Mouse (Mus musculus): ENCODE results near the gene Gm14597. TPM values are rescaled to one million over a fixed set of nuclear protein-coding genes. Genes with fewer than 3 reads are reported as not detected.
A peak's percentile ranks its signal among the peaks of the same experiment; 100 is the strongest.
"Not testable (repeated sequence)": the region's sequence is repeated elsewhere in the genome, so short reads cannot be mapped to it uniquely, and the experiment has no call there.

Gm14597 gene
- not detected in 2 replicates for polyA plus RNA-seq (2015; fragmentation: Nextera tagmentation; extraction: Ambion mirVana)

- not testable (repeated sequence) for H3K27me3 ChIP-seq; H3K36me3 ChIP-seq; H3K9me3 ChIP-seq (replicated peaks); ATAC-seq (replicated peaks; ENCODE audit: low FRiP score); H3K4me1 ChIP-seq
- H3K4me3 ChIP-seq (replicated peaks): peak within 1 kb of the TSS; percentile 47
- WGBS: 61% methylated on average over 3 of the region's 4 CpGs
- peak within 1 kb of the TSS; percentile 61 for H3K4me2 ChIP-seq
- peak within 1 kb of the TSS; percentile 39; the same call in 1 of the 2 replicates for H3K9ac ChIP-seq
- H3K27ac ChIP-seq: 0 out of 2 replicates have a peak within 1 kb of the TSS, but pooled peaks have one; percentile 22
Measured at GRCm38 (mm10) chrX:53608879-53609278, at the start of gene Gm14597. Gene Gm14597 (minus strand): TSS chrX:53608979.

- H3K4me3 ChIP-seq (replicated peaks); H3K9ac ChIP-seq; H3K36me3 ChIP-seq; H3K27me3 ChIP-seq; H3K27ac ChIP-seq; ATAC-seq (replicated peaks; ENCODE audit: low FRiP score); H3K4me1 ChIP-seq; H3K9me3 ChIP-seq (replicated peaks); H3K4me2 ChIP-seq: not testable (repeated sequence)
- WGBS: 58% methylated on average over 4 of the region's 4 CpGs
Measured at GRCm38 (mm10) chrX:53652917-53653316, 44.1 kb upstream of the Gm14597 start.

GRCm38 (mm10) chrX:53645885-53646284, 37.1 kb upstream of the Gm14597 start:
- H3K4me2 ChIP-seq: no peak overlapping the region
- H3K4me3 ChIP-seq (replicated peaks): no peak overlapping the region
- no peaks in the 10 kb centered on the region for H3K4me1 ChIP-seq
- ATAC-seq (replicated peaks; ENCODE audit: low FRiP score): no peak
- no peaks in the 10 kb centered on the region for H3K9me3 ChIP-seq (replicated peaks)
- no peaks in the 10 kb centered on the region for H3K27me3 ChIP-seq
- no peaks in the 10 kb centered on the region for H3K36me3 ChIP-seq
- H3K9ac ChIP-seq: no peak overlapping the region
- H3K27ac ChIP-seq: no peak overlapping the region
- 74% methylated on average over 6 of the region's 6 CpGs for WGBS

- peak within 1 kb of the TSS; percentile 51 for H3K4me2 ChIP-seq
- H3K27me3 ChIP-seq; H3K9ac ChIP-seq; H3K4me1 ChIP-seq; H3K9me3 ChIP-seq (replicated peaks); H3K36me3 ChIP-seq: not testable (repeated sequence)
- H3K4me3 ChIP-seq (replicated peaks): peak within 1 kb of the TSS; percentile 38
- ATAC-seq (replicated peaks; ENCODE audit: low FRiP score): peak; percentile 95
- WGBS: 15% methylated on average over 13 of the region's 50 CpGs
- peak within 1 kb of the TSS; percentile 62; the same call in 1 of the 2 replicates for H3K27ac ChIP-seq
Measured at GRCm38 (mm10) chrX:53642980-53643961, 34.5 kb upstream of the Gm14597 start, which contains the start of gene Rtl8a. Gene Rtl8a (minus strand): TSS chrX:53643682.

GRCm38 (mm10) chrX:53642604-53642979, 33.8 kb upstream of the Gm14597 start:
- not testable (repeated sequence) for H3K36me3 ChIP-seq; H3K27me3 ChIP-seq; H3K27ac ChIP-seq; H3K9ac ChIP-seq; H3K9me3 ChIP-seq (replicated peaks); ATAC-seq (replicated peaks; ENCODE audit: low FRiP score); H3K4me1 ChIP-seq
- WGBS: 53% methylated on average over 4 of the region's 4 CpGs
- Histone ChIP-seq H3K4me3 (replicated peaks) (peak overlapping the region; percentile 27), H3K4me2 (peak overlapping the region; percentile 41)

- H3K36me3 ChIP-seq; H3K4me2 ChIP-seq; H3K4me1 ChIP-seq; H3K9ac ChIP-seq; H3K27me3 ChIP-seq; H3K4me3 ChIP-seq (replicated peaks); H3K9me3 ChIP-seq (replicated peaks); ATAC-seq (replicated peaks; ENCODE audit: low FRiP score); H3K27ac ChIP-seq: not testable (repeated sequence)
- 67% methylated on average over 3 of the region's 3 CpGs for WGBS
Measured at GRCm38 (mm10) chrX:53638107-53638506, 29.3 kb upstream of the Gm14597 start.

GRCm38 (mm10) chrX:53611395-53611794, 2.6 kb upstream of the Gm14597 start:
- not testable (repeated sequence) for H3K27ac ChIP-seq; ATAC-seq (replicated peaks; ENCODE audit: low FRiP score); H3K9me3 ChIP-seq (replicated peaks); H3K27me3 ChIP-seq; H3K4me2 ChIP-seq; H3K36me3 ChIP-seq; H3K9ac ChIP-seq; H3K4me1 ChIP-seq; H3K4me3 ChIP-seq (replicated peaks)

GRCm38 (mm10) chrX:53610571-53610970, 1.8 kb upstream of the Gm14597 start:
- Histone ChIP-seq H3K4me3 (replicated peaks) (no peak overlapping the region), H3K9me3 (replicated peaks) (no peaks in the 10 kb centered on the region), H3K27me3 (no peaks in the 10 kb centered on the region), H3K36me3 (no peaks in the 10 kb centered on the region), H3K4me2 (no peak overlapping the region), H3K9ac (no peak overlapping the region), H3K4me1 (no peaks in the 10 kb centered on the region), H3K27ac (no peak overlapping the region)
- 0% methylated on average over 3 of the region's 3 CpGs for WGBS
- ATAC-seq (replicated peaks; ENCODE audit: low FRiP score): no peak

GRCm38 (mm10) chrX:53608122-53608813, 511 bp downstream of the Gm14597 start:
- Histone ChIP-seq H3K9ac (peak overlapping the region; percentile 39; the same call in 1 of the 2 replicates), H3K4me1 (no peaks in the 10 kb centered on the region), H3K27ac (0 out of 2 replicates have a peak overlapping the region, but pooled peaks have one; percentile 22), H3K36me3 (no peaks in the 10 kb centered on the region), H3K9me3 (replicated peaks) (no peaks in the 10 kb centered on the region), H3K27me3 (no peaks in the 10 kb centered on the region), H3K4me2 (peak overlapping the region; percentile 61), H3K4me3 (replicated peaks) (peak overlapping the region; percentile 47)
- no peak; the same call in none of the 2 replicates for ATAC-seq (replicated peaks; ENCODE audit: low FRiP score)
- 26% methylated on average over 18 of the region's 18 CpGs for WGBS

GRCm38 (mm10) chrX:53607242-53608121, 1.3 kb downstream of the Gm14597 start, which contains the start of gene Rtl8c:
Gene Rtl8c (plus strand): TSS chrX:53608032.
- no peaks in the 10 kb centered on the region for H3K27me3 ChIP-seq
- H3K4me3 ChIP-seq (replicated peaks): peak within 1 kb of the TSS; percentile 47
- WGBS: 26% methylated on average over 20 of the region's 20 CpGs
- H3K4me2 ChIP-seq: peak within 1 kb of the TSS; percentile 61
- H3K27ac ChIP-seq: 0 out of 2 replicates have a peak within 1 kb of the TSS, but pooled peaks have one; percentile 22
- H3K9ac ChIP-seq: peak within 1 kb of the TSS; percentile 39; the same call in 1 of the 2 replicates
- H3K4me1 ChIP-seq: no peaks in the 10 kb centered on the region
- H3K9me3 ChIP-seq (replicated peaks): no peaks in the 10 kb centered on the region
- peak; percentile 91 for ATAC-seq (replicated peaks; ENCODE audit: low FRiP score)
- H3K36me3 ChIP-seq: no peaks in the 10 kb centered on the region

- not testable (repeated sequence) for H3K9ac ChIP-seq; ATAC-seq (replicated peaks; ENCODE audit: low FRiP score); H3K4me2 ChIP-seq; H3K36me3 ChIP-seq; H3K27ac ChIP-seq; H3K27me3 ChIP-seq; H3K4me3 ChIP-seq (replicated peaks); H3K9me3 ChIP-seq (replicated peaks); H3K4me1 ChIP-seq
- WGBS: 32% methylated on average over 1 of the region's 1 CpGs
Measured at GRCm38 (mm10) chrX:53606176-53606575, 2.6 kb downstream of the Gm14597 start.

Measured in kidney, embryonic 15.5 days (tissue).